Mouse (Mus musculus): ENCODE data around the gene Il6st. TPM values are rescaled to one million over a fixed set of nuclear protein-coding genes. Genes with fewer than 3 reads are reported as not detected.

Gene Il6st
- polyA plus RNA-seq, 1 experiment from 2014 or later = 40.4 TPM

GRCm38 (mm10) chr13:112494590-112494989 lies 30.7 kb downstream of the Il6st start:
- H3K36me3 ChIP-seq = peaks cover 52% of the 10 kb centered on the region
- no peak for ATAC-seq (ENCODE audit: low FRiP score)

GRCm38 (mm10) chr13:112500027-112500426 lies 36.2 kb downstream of the Il6st start:
- 97% methylated on average over 4 of the region's 4 CpGs for WGBS

More at GRCm38 (mm10) chr13:112494590-112494989, 30.7 kb downstream of the Il6st start:
- no peak overlapping the region for H3K27ac ChIP-seq
- 93% methylated on average over 12 of the region's 12 CpGs for WGBS
- H3K27me3 ChIP-seq = no peaks in the 10 kb centered on the region
- H3K9ac ChIP-seq = no peak overlapping the region
- no peak overlapping the region for H3K4me3 ChIP-seq
- no peak overlapping the region for H3K4me2 ChIP-seq (replicated peaks)
- H3K9me3 ChIP-seq (replicated peaks) = no peaks in the 10 kb centered on the region
- no peaks in the 10 kb centered on the region for H3K4me1 ChIP-seq

GRCm38 (mm10) chr13:112500466-112500865 lies 36.6 kb downstream of the Il6st start:
- Histone ChIP-seq H3K9me3 (replicated peaks) (no peaks in the 10 kb centered on the region), H3K27me3 (no peaks in the 10 kb centered on the region), H3K36me3 (peaks cover 69% of the 10 kb centered on the region), H3K4me1 (no peaks in the 10 kb centered on the region), H3K9ac (no peak overlapping the region), H3K4me3 (no peak overlapping the region), H3K27ac (no peak overlapping the region), H3K4me2 (replicated peaks) (no peak overlapping the region)
- WGBS = 94% methylated on average over 9 of the region's 9 CpGs
- no peak for ATAC-seq (ENCODE audit: low FRiP score)

More at GRCm38 (mm10) chr13:112500027-112500426, 36.2 kb downstream of the Il6st start:
- ATAC-seq (ENCODE audit: low FRiP score) = no peak
- Histone ChIP-seq H3K9me3 (replicated peaks) (no peaks in the 10 kb centered on the region), H3K27ac (no peak overlapping the region), H3K4me1 (no peaks in the 10 kb centered on the region), H3K36me3 (peaks cover 65% of the 10 kb centered on the region), H3K27me3 (no peaks in the 10 kb centered on the region), H3K4me3 (no peak overlapping the region), H3K4me2 (replicated peaks) (no peak overlapping the region), H3K9ac (no peak overlapping the region)

- Histone ChIP-seq H3K36me3 (peaks cover 54% of the 10 kb centered on the region), H3K4me1 (no peaks in the 10 kb centered on the region), H3K27me3 (no peaks in the 10 kb centered on the region), H3K9me3 (replicated peaks) (no peaks in the 10 kb centered on the region), H3K4me3 (no peak overlapping the region), H3K4me2 (replicated peaks) (no peak overlapping the region), H3K9ac (no peak overlapping the region), H3K27ac (no peak overlapping the region)
- ATAC-seq (ENCODE audit: low FRiP score) = no peak
- WGBS = 94% methylated on average over 13 of the region's 13 CpGs
Observed at GRCm38 (mm10) chr13:112503846-112504245, 40.0 kb downstream of the Il6st start.

- Histone ChIP-seq H3K27ac (no peak overlapping the region), H3K4me2 (replicated peaks) (no peak overlapping the region), H3K4me1 (no peaks in the 10 kb centered on the region), H3K4me3 (no peak overlapping the region), H3K9me3 (replicated peaks) (no peaks in the 10 kb centered on the region), H3K9ac (no peak overlapping the region), H3K27me3 (no peaks in the 10 kb centered on the region), H3K36me3 (peaks cover 41% of the 10 kb centered on the region)
- no peak for ATAC-seq (ENCODE audit: low FRiP score)
- WGBS = 92% methylated on average over 6 of the region's 6 CpGs
Observed at GRCm38 (mm10) chr13:112505436-112505835, 41.6 kb downstream of the Il6st start.

- WGBS = 89% methylated on average over 13 of the region's 13 CpGs
- no peak overlapping the region for H3K27ac ChIP-seq
- no peak overlapping the region for H3K4me3 ChIP-seq
- no peak for ATAC-seq (ENCODE audit: low FRiP score)
- H3K9me3 ChIP-seq (replicated peaks) = no peaks in the 10 kb centered on the region
- peaks cover 30% of the 10 kb centered on the region for H3K36me3 ChIP-seq
- no peaks in the 10 kb centered on the region for H3K27me3 ChIP-seq
- no peaks in the 10 kb centered on the region for H3K4me1 ChIP-seq
- H3K9ac ChIP-seq = no peak overlapping the region
- no peak overlapping the region for H3K4me2 ChIP-seq (replicated peaks)
Observed at GRCm38 (mm10) chr13:112506766-112507165, 42.9 kb downstream of the Il6st start.

GRCm38 (mm10) chr13:112507691-112508090 lies 43.8 kb downstream of the Il6st start:
- Histone ChIP-seq H3K9ac (no peak overlapping the region), H3K27ac (no peak overlapping the region), H3K4me2 (replicated peaks) (no peak overlapping the region), H3K4me1 (no peaks in the 10 kb centered on the region), H3K27me3 (no peaks in the 10 kb centered on the region), H3K9me3 (replicated peaks) (no peaks in the 10 kb centered on the region), H3K4me3 (no peak overlapping the region), H3K36me3 (peaks cover 30% of the 10 kb centered on the region)
- 83% methylated on average over 13 of the region's 13 CpGs for WGBS
- ATAC-seq (ENCODE audit: low FRiP score) = no peak

- H3K4me3 ChIP-seq = no peak overlapping the region
- ATAC-seq (ENCODE audit: low FRiP score) = no peak
- peaks cover 24% of the 10 kb centered on the region for H3K36me3 ChIP-seq
- no peaks in the 10 kb centered on the region for H3K9me3 ChIP-seq (replicated peaks)
- H3K4me1 ChIP-seq = no peaks in the 10 kb centered on the region
- WGBS = 90% methylated on average over 5 of the region's 5 CpGs
- H3K27me3 ChIP-seq = no peaks in the 10 kb centered on the region
- H3K27ac ChIP-seq = no peak overlapping the region
- H3K4me2 ChIP-seq (replicated peaks) = no peak overlapping the region
- no peak overlapping the region for H3K9ac ChIP-seq
Observed at GRCm38 (mm10) chr13:112508487-112508886, 44.6 kb downstream of the Il6st start.

GRCm38 (mm10) chr13:112509465-112509864 lies 45.6 kb downstream of the Il6st start:
- no peak overlapping the region for H3K9ac ChIP-seq
- no peaks in the 10 kb centered on the region for H3K27me3 ChIP-seq
- no peak overlapping the region for H3K4me2 ChIP-seq (replicated peaks)
- peak; percentile 71; the same call in 1 of the 2 replicates for ATAC-seq (ENCODE audit: low FRiP score)
- no peak overlapping the region for H3K27ac ChIP-seq
- H3K4me1 ChIP-seq = no peaks in the 10 kb centered on the region
- H3K4me3 ChIP-seq = no peak overlapping the region
- H3K36me3 ChIP-seq = peaks cover 15% of the 10 kb centered on the region
- 17% methylated on average over 4 of the region's 4 CpGs for WGBS
- H3K9me3 ChIP-seq (replicated peaks) = no peaks in the 10 kb centered on the region

GRCm38 (mm10) chr13:112510437-112511212 lies 46.8 kb downstream of the Il6st start:
- Histone ChIP-seq H3K27me3 (no peaks in the 10 kb centered on the region), H3K4me1 (no peaks in the 10 kb centered on the region), H3K9me3 (replicated peaks) (no peaks in the 10 kb centered on the region), H3K27ac (no peak overlapping the region), H3K4me2 (replicated peaks) (no peak overlapping the region), H3K9ac (no peak overlapping the region), H3K36me3 (peaks cover 4% of the 10 kb centered on the region; the same call in 1 of the 2 replicates), H3K4me3 (no peak overlapping the region)
- ATAC-seq (ENCODE audit: low FRiP score) = no peak
- 93% methylated on average over 19 of the region's 19 CpGs for WGBS

GRCm38 (mm10) chr13:112511261-112511660 lies 47.4 kb downstream of the Il6st start:
- Histone ChIP-seq H3K9me3 (replicated peaks) (no peaks in the 10 kb centered on the region), H3K4me2 (replicated peaks) (no peak overlapping the region), H3K4me1 (no peaks in the 10 kb centered on the region), H3K27me3 (no peaks in the 10 kb centered on the region), H3K9ac (no peak overlapping the region), H3K36me3 (no peaks in the 10 kb centered on the region; the same call in 1 of the 2 replicates), H3K4me3 (no peak overlapping the region), H3K27ac (no peak overlapping the region)
- no peak for ATAC-seq (ENCODE audit: low FRiP score)
- WGBS = 87% methylated on average over 11 of the region's 11 CpGs

- Histone ChIP-seq H3K4me2 (replicated peaks) (no peak overlapping the region), H3K4me3 (no peak overlapping the region), H3K9me3 (replicated peaks) (no peaks in the 10 kb centered on the region), H3K9ac (no peak overlapping the region), H3K36me3 (no peaks in the 10 kb centered on the region), H3K27me3 (no peaks in the 10 kb centered on the region), H3K27ac (no peak overlapping the region), H3K4me1 (no peaks in the 10 kb centered on the region)
- 89% methylated on average over 7 of the region's 7 CpGs for WGBS
- ATAC-seq (ENCODE audit: low FRiP score) = no peak
Observed at GRCm38 (mm10) chr13:112511810-112512209, 47.9 kb downstream of the Il6st start.

- H3K27me3 ChIP-seq = no peaks in the 10 kb centered on the region
- H3K27ac ChIP-seq = no peak overlapping the region
- no peaks in the 10 kb centered on the region for H3K4me1 ChIP-seq
- H3K4me2 ChIP-seq (replicated peaks) = no peak overlapping the region
- no peaks in the 10 kb centered on the region for H3K36me3 ChIP-seq
- no peak for ATAC-seq (ENCODE audit: low FRiP score)
- H3K4me3 ChIP-seq = no peak overlapping the region
- WGBS = 93% methylated on average over 5 of the region's 5 CpGs
- 0 out of 2 replicates have a peak, but pooled peaks cover 2% of the 10 kb centered on the region for H3K9me3 ChIP-seq (replicated peaks)
- no peak overlapping the region for H3K9ac ChIP-seq
Observed at GRCm38 (mm10) chr13:112512824-112513223, 49.0 kb downstream of the Il6st start.

Data from hindbrain, embryonic 12.5 days (tissue).